Mouse (Mus musculus) ES-E14 (cell line): ENCODE results near the gene Ffar2. TPM values are rescaled to one million over a fixed set of nuclear protein-coding genes. Genes with fewer than 3 reads are reported as not detected.
"Not testable (repeated sequence)": the region's sequence is repeated elsewhere in the genome, so short reads cannot be mapped to it uniquely, and the experiment has no call there.

Experiments
- DNase-seq: peaks from one replicate; pipeline ENCODE4 v3.0.0-alpha.2; 2013; ENCODE audit warnings: low read depth, low spot score
- H3K27ac ChIP-seq: 2 replicates; pipeline ENCODE4 v1.5.1; 2012; ENCODE audit warnings: low read depth, mild to moderate bottlenecking, low read length, moderate library complexity, mixed read lengths; ENCODE audit not compliant: poor library complexity, insufficient read depth, severe bottlenecking
- H3K36me3 ChIP-seq: 2 replicates; pipeline ENCODE4 v1.6.1; 2012; ENCODE audit warnings: mild to moderate bottlenecking, low read length, moderate library complexity, mixed read lengths; ENCODE audit not compliant: control insufficient read depth, poor library complexity, insufficient read depth, severe bottlenecking
- H3K4me1 ChIP-seq, 2 experiments: fragments of 150-350 bp in 1 of 2; sonication (generic) in 1 of 2; 2 replicates each; pipeline ENCODE4 v1.6.1; 2012; ENCODE audit warnings: low read length in 2 of 2, mild to moderate bottlenecking in 1 of 2, mixed read lengths in 1 of 2; ENCODE audit not compliant: control insufficient read depth in 2 of 2, insufficient read depth in 2 of 2, poor library complexity in 1 of 2
- H3K4me3 ChIP-seq, 2 experiments: fragments of 150-350 bp in 1 of 2; sonication (generic) in 1 of 2; 2 replicates each; pipeline ENCODE4 v1.5.1; 2012; ENCODE audit warnings: low read length in 2 of 2, low read depth in 1 of 2, mild to moderate bottlenecking in 1 of 2, mixed read lengths in 1 of 2; ENCODE audit not compliant: insufficient read depth in 1 of 2, poor library complexity in 1 of 2, severe bottlenecking in 1 of 2
- H3K9ac ChIP-seq: 2 replicates; pipeline ENCODE4 v1.6.1; 2012; ENCODE audit warnings: low read depth, mild to moderate bottlenecking, low read length, mixed read lengths; ENCODE audit not compliant: poor library complexity, insufficient read depth, severe bottlenecking
- H3K9me3 ChIP-seq: fragments of 150-350 bp; sonication (generic); 2 replicates; pipeline ENCODE4 v1.6.1; 2012; ENCODE audit warnings: low read depth, mild to moderate bottlenecking, low read length; ENCODE audit not compliant: control insufficient read depth, insufficient read depth
- CHD2 ChIP-seq: IDR thresholded peaks from 2 replicates; pipeline ENCODE4 v1.6.1; 2014; ENCODE audit warnings: mild to moderate bottlenecking, low read depth, low read length, inconsistent platforms
- HCFC1 ChIP-seq: IDR thresholded peaks from 2 replicates; pipeline ENCODE4 v1.6.1; 2012; ENCODE audit warnings: low read length, inconsistent platforms, borderline replicate concordance; ENCODE audit not compliant: insufficient read depth
- MAFK ChIP-seq: IDR thresholded peaks from 2 replicates; pipeline ENCODE4 v1.6.1; 2014; ENCODE audit warnings: mild to moderate bottlenecking, low read depth, low read length, inconsistent platforms; ENCODE audit not compliant: insufficient read depth
- ZC3H11A ChIP-seq: IDR thresholded peaks from 2 replicates; pipeline ENCODE4 v1.6.1; 2012; ENCODE audit warnings: low read depth, mild to moderate bottlenecking, inconsistent platforms, low read length, borderline replicate concordance
- ZNF384 ChIP-seq: IDR thresholded peaks from 2 replicates; pipeline ENCODE4 v1.6.1; 2012; ENCODE audit warnings: low read depth, low read length, inconsistent platforms
- in situ Hi-C, 2 experiments: fragments of 600-800 bp; cut with MboI; formaldehyde crosslinking; loops; one replicate each; pipeline ENCODE4 v1.15.1; 2025; ENCODE audit warnings: low sequenced_read_pairs in 2 of 2, inconsistent platforms in 1 of 2; ENCODE audit not compliant: unreplicated experiment in 2 of 2
- total RNA-seq: library from RNA; depleted of rRNA; stranded (reverse); fragments of 300-350 nt; gene quantifications from 2 replicates; pipeline ENCODE4 v1.2.3, GENCODE M21; 2012

Ffar2 gene
- total RNA-seq, 1 experiment: not detected

GRCm38 (mm10) chr7:30832261-30832660 is 8.7 kb upstream of the Ffar2 start:
- peak overlapping the region; percentile 52 to 55 for H3K4me3 ChIP-seq
- DNase-seq: no peak
- in situ Hi-C loops: no loop called here
- H3K27ac ChIP-seq: no peak overlapping the region
- no peaks in the 10 kb centered on the region for H3K36me3 ChIP-seq
- TF ChIP-seq CHD2: no peak
- TF ChIP-seq ZC3H11A: no peak
- no peak for TF ChIP-seq MAFK
- no peak for TF ChIP-seq ZNF384
- TF ChIP-seq HCFC1: no peak
- peak overlapping the region; percentile 14; the same call in 1 of the 2 replicates for H3K9ac ChIP-seq
- no peaks in the 10 kb centered on the region for H3K9me3 ChIP-seq
- peaks cover 2 to 4% of the 10 kb centered on the region in 2 experiments; a peak in 1 of 4 replicates for H3K4me1 ChIP-seq

GRCm38 (mm10) chr7:30829428-30829827 is 5.9 kb upstream of the Ffar2 start:
- Histone ChIP-seq H3K9me3 (no peaks in the 10 kb centered on the region), H3K36me3 (no peaks in the 10 kb centered on the region), H3K9ac (no peak overlapping the region), H3K4me1 (peaks cover 2 to 6% of the 10 kb centered on the region in 2 experiments; a peak in 2 of 4 replicates), H3K27ac (peak overlapping the region; percentile 94), H3K4me3 (no peak overlapping the region)
- TF ChIP-seq ZNF384 (no peak), ZC3H11A (no peak), MAFK (no peak), HCFC1 (no peak), CHD2 (no peak)
- peak; percentile 57 for DNase-seq
- in situ Hi-C loops: no loop called here

DNA sequence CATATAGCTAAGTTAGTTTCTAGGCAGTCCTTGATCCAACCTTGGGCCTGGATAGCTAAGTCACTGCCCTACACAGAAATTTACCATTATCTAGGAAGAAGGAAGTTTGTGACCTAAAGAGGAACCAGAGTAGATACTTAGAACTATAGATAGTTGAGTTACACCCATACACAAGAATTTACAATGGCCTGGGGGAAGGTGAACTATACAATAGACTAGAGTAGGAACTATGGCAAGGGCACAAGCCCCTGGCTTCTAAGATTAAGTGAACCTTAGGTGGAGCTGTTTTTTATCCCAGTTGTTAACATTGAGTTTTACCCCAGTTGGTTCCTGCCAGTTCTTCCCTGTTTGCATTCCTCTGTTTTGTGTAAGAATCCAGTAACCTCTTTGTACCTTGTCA is 5.3 kb upstream of the Ffar2 start:
- H3K9ac ChIP-seq, H3K9me3 ChIP-seq, H3K36me3 ChIP-seq, in situ Hi-C loops, DNase-seq, H3K27ac ChIP-seq, H3K4me3 ChIP-seq, H3K4me1 ChIP-seq: not testable (repeated sequence)

DNA sequence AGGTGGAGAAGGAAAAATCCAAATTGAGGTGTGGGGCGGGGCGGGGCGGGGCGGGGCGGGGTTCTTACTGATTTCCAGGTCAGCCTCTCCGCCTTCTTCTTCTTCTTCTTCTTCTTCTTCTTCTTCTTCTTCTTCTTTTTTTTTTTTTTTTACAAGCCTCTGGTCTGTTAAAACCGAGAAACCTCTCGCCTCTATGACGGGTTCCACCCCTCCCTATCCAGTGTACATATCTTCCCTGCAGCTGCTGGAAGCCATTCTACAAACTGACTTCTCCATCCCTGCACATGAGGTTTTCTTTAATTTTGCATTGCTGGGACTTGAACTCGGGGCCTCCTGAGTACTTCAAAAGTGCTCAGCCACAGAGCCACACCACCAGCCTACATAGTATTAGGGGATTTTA is 3.1 kb upstream of the Ffar2 start:
- Histone ChIP-seq H3K9ac (no peak overlapping the region), H3K9me3 (no peaks in the 10 kb centered on the region), H3K27ac (no peak overlapping the region), H3K4me3 (no peak overlapping the region), H3K36me3 (no peaks in the 10 kb centered on the region), H3K4me1 (peaks cover 2 to 6% of the 10 kb centered on the region in 2 experiments; a peak in 2 of 4 replicates)
- in situ Hi-C loops: no loop called here
- DNase-seq: no peak
- TF ChIP-seq CHD2: no peak
- no peak for TF ChIP-seq HCFC1
- TF ChIP-seq ZNF384: no peak
- TF ChIP-seq ZC3H11A: no peak
- TF ChIP-seq MAFK: no peak

GRCm38 (mm10) chr7:30824306-30824705 is 731 bp upstream of the Ffar2 start:
- TF ChIP-seq MAFK (no peak), HCFC1 (no peak), ZNF384 (no peak), CHD2 (no peak), ZC3H11A (no peak)
- in situ Hi-C loops: no loop called here

More at GRCm38 (mm10) chr7:30824306-30824705, 731 bp upstream of the Ffar2 start:
- Histone ChIP-seq H3K4me1 (peaks cover 1 to 14% of the 10 kb centered on the region in 2 experiments; a peak in 2 of 4 replicates), H3K9ac (no peak overlapping the region), H3K4me3 (no peak overlapping the region), H3K36me3 (no peaks in the 10 kb centered on the region), H3K9me3 (no peaks in the 10 kb centered on the region), H3K27ac (no peak overlapping the region)
- DNase-seq: no peak
